Comparison of ENCODE assay signal across 26 mouse cellular contexts in genomic region chr10:60721640-60722039, GRCm38 (mm10). TPM values are rescaled to one million over a fixed set of nuclear protein-coding genes. Genes with fewer than 3 reads are reported as not detected.
A peak's percentile ranks its signal among the peaks of the same experiment; 100 is the strongest.
DNase-seq lines count a peak whose midpoint lies in the region; ATAC-seq lines count a peak whose summit lies in the region.
"Had no signal": no experiment of that assay in that cellular context is flagged by ENCODE, and none has a peak within 500 bp of the region (broad histone marks: within the 10 kb centered on the region; RNA-seq: fewer than 3 reads in every experiment).

No protein-coding gene starts in this region.

- no peak for DNase-seq in urinary bladder, adult 2 months (ENCODE audit: low spot score)
- no peak for DNase-seq in spleen, postnatal 14 days (ENCODE audit: low spot score in 2 of 2)
- DNase-seq: adrenal gland, adult 8-10 months; cerebellum, adult 8-10 months; embryo, embryonic 11 days; gastrocnemius, postnatal 14 days; kidney, adult 11 months; kidney, postnatal 25 days; liver; lung, adult 2 months; lung, postnatal 10 days; right cerebral cortex, adult 18-20 months; spleen, adult 18-20 months; thymus, adult 2 months; thymus, postnatal 4 days had no signal

- 30% methylated on average over 12 of the region's 12 CpGs for WGBS in hindbrain, embryonic 13.5 days
- WGBS in hindbrain, embryonic 12.5 days, result 40% methylated on average over 12 of the region's 12 CpGs
- 40% methylated on average over 12 of the region's 12 CpGs for WGBS in neural tube, embryonic 13.5 days
- WGBS in neural tube, embryonic 15.5 days, result 32% methylated on average over 12 of the region's 12 CpGs
- WGBS in forebrain, embryonic 15.5 days, result 17% methylated on average over 12 of the region's 12 CpGs

- H3K36me3 ChIP-seq in hindbrain, embryonic 13.5 days, result peaks cover 31% of the 10 kb centered on the region
- peaks cover 13% of the 10 kb centered on the region; the same call in 1 of the 2 replicates for H3K36me3 ChIP-seq in hindbrain, embryonic 12.5 days
- peaks cover 18% of the 10 kb centered on the region for H3K36me3 ChIP-seq in neural tube, embryonic 13.5 days
- H3K36me3 ChIP-seq in neural tube, embryonic 15.5 days, result no peaks in the 10 kb centered on the region
- 0 out of 2 replicates have a peak, but pooled peaks cover 3% of the 10 kb centered on the region for H3K36me3 ChIP-seq in forebrain, embryonic 15.5 days

- H3K9me3 ChIP-seq in hindbrain, embryonic 13.5 days, result no peaks in the 10 kb centered on the region
- no peaks in the 10 kb centered on the region for H3K9me3 ChIP-seq in hindbrain, embryonic 12.5 days (replicated peaks)
- no peaks in the 10 kb centered on the region for H3K9me3 ChIP-seq in neural tube, embryonic 13.5 days
- no peaks in the 10 kb centered on the region for H3K9me3 ChIP-seq in neural tube, embryonic 15.5 days (replicated peaks)
- H3K9me3 ChIP-seq in forebrain, embryonic 15.5 days, result no peaks in the 10 kb centered on the region
- H3K9me3 ChIP-seq: embryonic facial prominence, embryonic 12.5 days had no signal

- no peak overlapping the region for H3K9ac ChIP-seq in hindbrain, embryonic 13.5 days
- H3K9ac ChIP-seq in hindbrain, embryonic 12.5 days, result no peak overlapping the region
- H3K9ac ChIP-seq in neural tube, embryonic 13.5 days, result no peak overlapping the region
- H3K9ac ChIP-seq in neural tube, embryonic 15.5 days (replicated peaks), result no peak overlapping the region
- no peak overlapping the region for H3K9ac ChIP-seq in forebrain, embryonic 15.5 days (replicated peaks)
- H3K9ac ChIP-seq: embryonic facial prominence, embryonic 12.5 days; liver, embryonic 14.5 days had no signal

- no peak overlapping the region for H3K4me2 ChIP-seq in hindbrain, embryonic 13.5 days
- H3K4me2 ChIP-seq in hindbrain, embryonic 12.5 days (replicated peaks), result no peak overlapping the region
- 0 out of 2 replicates have a peak overlapping the region, but pooled peaks have one; percentile 7 for H3K4me2 ChIP-seq in neural tube, embryonic 13.5 days
- no peak overlapping the region for H3K4me2 ChIP-seq in neural tube, embryonic 15.5 days
- peak overlapping the region; percentile 12; the same call in 1 of the 2 replicates for H3K4me2 ChIP-seq in forebrain, embryonic 15.5 days (replicated peaks)
- H3K4me2 ChIP-seq: embryonic facial prominence, embryonic 12.5 days had no signal

- H3K27ac ChIP-seq in hindbrain, embryonic 13.5 days, result peak overlapping the region; percentile 62
- H3K27ac ChIP-seq in hindbrain, embryonic 12.5 days, result no peak overlapping the region; the same call in 1 of the 2 replicates
- peak overlapping the region; percentile 46 for H3K27ac ChIP-seq in neural tube, embryonic 13.5 days (replicated peaks)
- H3K27ac ChIP-seq in neural tube, embryonic 15.5 days (replicated peaks), result no peak overlapping the region
- no peak overlapping the region for H3K27ac ChIP-seq in forebrain, embryonic 15.5 days (replicated peaks)
- H3K27ac ChIP-seq: embryonic facial prominence, embryonic 12.5 days; liver, embryonic 14.5 days; macrophage had no signal

- no peak for ATAC-seq in hindbrain, embryonic 13.5 days (ENCODE audit: low FRiP score)
- no peak for ATAC-seq in hindbrain, embryonic 12.5 days (ENCODE audit: low FRiP score)
- no peak for ATAC-seq in neural tube, embryonic 13.5 days (ENCODE audit: low read depth)
- no peak for ATAC-seq in neural tube, embryonic 15.5 days (ENCODE audit: low FRiP score)
- no peak for ATAC-seq in forebrain, embryonic 15.5 days (replicated peaks)
- ATAC-seq: CD4-positive, CD25-positive, alpha-beta regulatory T cell, adult 4 months; inflammation-experienced regulatory T-cells, adult 6 months had no signal

- no peak overlapping the region for H3K4me3 ChIP-seq in hindbrain, embryonic 13.5 days
- H3K4me3 ChIP-seq in hindbrain, embryonic 12.5 days, result no peak overlapping the region
- no peak overlapping the region for H3K4me3 ChIP-seq in neural tube, embryonic 13.5 days
- no peak overlapping the region for H3K4me3 ChIP-seq in neural tube, embryonic 15.5 days (replicated peaks)
- no peak overlapping the region for H3K4me3 ChIP-seq in forebrain, embryonic 15.5 days
- H3K4me3 ChIP-seq: embryonic facial prominence, embryonic 12.5 days had no signal

- no peaks in the 10 kb centered on the region for H3K27me3 ChIP-seq in hindbrain, embryonic 13.5 days
- no peaks in the 10 kb centered on the region for H3K27me3 ChIP-seq in hindbrain, embryonic 12.5 days
- no peaks in the 10 kb centered on the region for H3K27me3 ChIP-seq in neural tube, embryonic 13.5 days
- no peaks in the 10 kb centered on the region for H3K27me3 ChIP-seq in neural tube, embryonic 15.5 days (replicated peaks)
- no peaks in the 10 kb centered on the region for H3K27me3 ChIP-seq in forebrain, embryonic 15.5 days
- H3K27me3 ChIP-seq: embryonic facial prominence, embryonic 12.5 days had no signal

- peaks cover 19% of the 10 kb centered on the region for H3K4me1 ChIP-seq in hindbrain, embryonic 13.5 days (replicated peaks)
- 0 out of 2 replicates have a peak, but pooled peaks cover 4% of the 10 kb centered on the region for H3K4me1 ChIP-seq in hindbrain, embryonic 12.5 days
- peaks cover 17% of the 10 kb centered on the region; the same call in 1 of the 2 replicates for H3K4me1 ChIP-seq in neural tube, embryonic 13.5 days (replicated peaks)
- H3K4me1 ChIP-seq in neural tube, embryonic 15.5 days, result peaks cover 11% of the 10 kb centered on the region
- peaks cover 14% of the 10 kb centered on the region for H3K4me1 ChIP-seq in forebrain, embryonic 15.5 days
- H3K4me1 ChIP-seq: embryonic facial prominence, embryonic 12.5 days had no signal

RNA-seq across cellular contexts. Expression of gene Cdh23, which starts 25.4 kb away (rescaled TPM):
- 2.0 TPM in 2 replicates for polyA plus RNA-seq in hindbrain, embryonic 13.5 days (2015; fragmentation: Nextera tagmentation; extraction: Ambion mirVana)
- polyA plus RNA-seq in hindbrain, embryonic 12.5 days (2016; fragmentation: Nextera tagmentation; extraction: Ambion mirVana), result 0.19 and 0.44 TPM in 2 replicates
- polyA plus RNA-seq in neural tube, embryonic 13.5 days (2015; fragmentation: Nextera tagmentation; extraction: Ambion mirVana), result 1.3 and 1.4 TPM in 2 replicates
- polyA plus RNA-seq in neural tube, embryonic 15.5 days (2015; fragmentation: Nextera tagmentation; extraction: Ambion mirVana), result 8.6 and 10.0 TPM in 2 replicates
- polyA plus RNA-seq in forebrain, embryonic 15.5 days (2015; fragmentation: Nextera tagmentation; extraction: Ambion mirVana), result 1.2 and 2.7 TPM in 2 replicates
- 0.22 and 0.48 TPM in 2 replicates for polyA plus RNA-seq in urinary bladder, adult 2 months (2012; rRNA removed)
- polyA plus RNA-seq: G1E had no signal

RNA-seq across cellular contexts. Expression of gene Slc29a3, which starts 31.0 kb away (rescaled TPM):
- 14.1 and 15.8 TPM in 2 replicates for polyA plus RNA-seq in hindbrain, embryonic 13.5 days (2015; fragmentation: Nextera tagmentation; extraction: Ambion mirVana)
- 11.5 TPM in 2 replicates for polyA plus RNA-seq in hindbrain, embryonic 12.5 days (2016; fragmentation: Nextera tagmentation; extraction: Ambion mirVana)
- polyA plus RNA-seq in neural tube, embryonic 13.5 days (2015; fragmentation: Nextera tagmentation; extraction: Ambion mirVana), result 11.8 and 12.9 TPM in 2 replicates
- 12.6 and 13.2 TPM in 2 replicates for polyA plus RNA-seq in neural tube, embryonic 15.5 days (2015; fragmentation: Nextera tagmentation; extraction: Ambion mirVana)
- 13.2 and 13.9 TPM in 2 replicates for polyA plus RNA-seq in forebrain, embryonic 15.5 days (2015; fragmentation: Nextera tagmentation; extraction: Ambion mirVana)
- 5.5 and 7.8 TPM in 2 replicates for polyA plus RNA-seq in urinary bladder, adult 2 months (2012; rRNA removed)

Comparison
In these comparisons a context has a peak if more than half of its experiments do, and no peak if none do; other contexts are left out.
1. H3K27ac ChIP-seq: peak in hindbrain, embryonic 13.5 days (single experiment) and neural tube, embryonic 13.5 days (single experiment); none in hindbrain, embryonic 12.5 days (single experiment), neural tube, embryonic 15.5 days (single experiment) and forebrain, embryonic 15.5 days (single experiment).
2. H3K4me2 ChIP-seq: peak in neural tube, embryonic 13.5 days (single experiment) and forebrain, embryonic 15.5 days (single experiment); none in hindbrain, embryonic 13.5 days (single experiment), hindbrain, embryonic 12.5 days (single experiment) and neural tube, embryonic 15.5 days (single experiment).